8 mouse cellular contexts compared by ENCODE assay signal in the genomic region with DNA sequence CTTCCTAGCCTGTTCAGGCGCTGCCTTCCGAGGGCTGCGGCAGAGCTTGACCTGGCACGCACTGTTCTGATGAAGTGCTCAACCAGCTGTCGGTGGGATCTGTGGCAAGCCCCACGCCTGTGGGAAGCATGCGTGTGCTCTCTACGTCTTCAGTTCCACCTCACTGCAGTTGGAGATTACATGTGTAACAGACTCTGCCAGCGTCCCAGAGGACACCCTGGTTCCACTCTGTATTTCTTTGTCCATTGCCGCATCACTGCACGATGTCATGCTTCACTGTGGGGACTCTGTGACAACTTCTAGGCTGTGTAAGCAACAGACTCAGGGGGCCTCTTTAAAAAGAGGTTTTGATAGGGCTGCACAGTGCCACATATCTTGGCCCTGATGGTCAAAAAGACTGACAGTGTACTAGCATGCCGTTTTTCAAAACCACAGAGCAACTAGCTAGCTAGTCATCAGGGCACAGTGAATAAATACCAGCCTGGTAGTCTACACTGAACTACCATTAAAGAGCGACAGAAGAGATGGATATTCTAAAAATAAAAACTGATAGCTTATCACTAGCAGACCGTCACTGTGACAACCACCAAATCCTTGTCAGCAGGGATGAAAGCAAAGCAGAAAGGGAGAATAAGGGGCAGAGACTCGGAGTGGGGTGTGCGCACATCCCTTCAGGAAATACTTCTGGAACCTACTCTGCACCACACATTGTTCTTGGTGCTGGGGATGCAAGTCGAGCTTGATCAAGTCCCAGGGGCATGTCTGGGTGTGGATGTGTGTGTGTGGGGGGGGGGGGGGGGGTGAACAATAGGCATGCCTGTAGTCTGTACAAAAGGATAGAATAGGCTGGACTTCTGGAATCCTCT. TPM values are rescaled to one million over a fixed set of nuclear protein-coding genes. Genes with fewer than 3 reads are reported as not detected.
A peak's percentile ranks its signal among the peaks of the same experiment; 100 is the strongest.
DNase-seq lines count a peak whose midpoint lies in the region; ATAC-seq lines count a peak whose summit lies in the region.

No protein-coding gene starts in this region.

- 60% methylated on average over 17 of the region's 17 CpGs for WGBS in kidney, embryonic 15.5 days
- WGBS in forebrain, embryonic 10.5 days, result 80% methylated on average over 17 of the region's 17 CpGs
- WGBS in hindbrain, embryonic 16.5 days, result 36% methylated on average over 17 of the region's 17 CpGs
- 46% methylated on average over 17 of the region's 17 CpGs for WGBS in midbrain, embryonic 15.5 days

- no peak overlapping the region for H3K9ac ChIP-seq in kidney, embryonic 15.5 days
- H3K9ac ChIP-seq in hindbrain, embryonic 16.5 days (ENCODE audit: low read depth, low read length), result no peak overlapping the region
- no peak overlapping the region for H3K9ac ChIP-seq in midbrain, embryonic 15.5 days

- no peaks in the 10 kb centered on the region for H3K27me3 ChIP-seq in kidney, embryonic 15.5 days
- H3K27me3 ChIP-seq in forebrain, embryonic 10.5 days (ENCODE audit: poor library complexity, severe bottlenecking), result no peaks in the 10 kb centered on the region
- no peaks in the 10 kb centered on the region for H3K27me3 ChIP-seq in hindbrain, embryonic 16.5 days (replicated peaks; ENCODE audit: control insufficient read depth, insufficient read depth, low read length)
- no peaks in the 10 kb centered on the region for H3K27me3 ChIP-seq in midbrain, embryonic 15.5 days (replicated peaks)

- no peak overlapping the region for H3K4me3 ChIP-seq in kidney, embryonic 15.5 days (replicated peaks)
- H3K4me3 ChIP-seq in forebrain, embryonic 10.5 days, result no peak overlapping the region
- no peak overlapping the region for H3K4me3 ChIP-seq in hindbrain, embryonic 16.5 days (ENCODE audit: low read length)
- no peak overlapping the region for H3K4me3 ChIP-seq in midbrain, embryonic 15.5 days

- peak overlapping the region; percentile 43; the same call in 1 of the 2 replicates for H3K27ac ChIP-seq in kidney, embryonic 15.5 days
- H3K27ac ChIP-seq in forebrain, embryonic 10.5 days, result peak overlapping the region; percentile 31
- peak overlapping the region; percentile 9 for H3K27ac ChIP-seq in hindbrain, embryonic 16.5 days (ENCODE audit: low read depth, low read length)
- peak overlapping the region; percentile 49 for H3K27ac ChIP-seq in midbrain, embryonic 15.5 days

- peaks cover 30% of the 10 kb centered on the region for H3K4me1 ChIP-seq in kidney, embryonic 15.5 days
- peaks cover 31% of the 10 kb centered on the region for H3K4me1 ChIP-seq in forebrain, embryonic 10.5 days
- H3K4me1 ChIP-seq in hindbrain, embryonic 16.5 days (ENCODE audit: control insufficient read depth, insufficient read depth, low read depth, low read length), result peaks cover 15% of the 10 kb centered on the region
- peaks cover 20% of the 10 kb centered on the region for H3K4me1 ChIP-seq in midbrain, embryonic 15.5 days

- no peak for DNase-seq in kidney, postnatal 4 days
- no peak for DNase-seq in forebrain, embryonic 10.5 days (ENCODE audit: extremely low spot score, low spot score)
- no peak for DNase-seq in thymus, postnatal 4 days
- DNase-seq in adrenal gland, adult 18-20 months (ENCODE audit: low spot score in 2 of 2), result no peak

- H3K9me3 ChIP-seq in kidney, embryonic 15.5 days (replicated peaks), result no peaks in the 10 kb centered on the region
- no peaks in the 10 kb centered on the region for H3K9me3 ChIP-seq in forebrain, embryonic 10.5 days
- no peaks in the 10 kb centered on the region for H3K9me3 ChIP-seq in hindbrain, embryonic 16.5 days (ENCODE audit: control insufficient read depth, low read length)
- no peaks in the 10 kb centered on the region for H3K9me3 ChIP-seq in midbrain, embryonic 15.5 days

- ATAC-seq in kidney, embryonic 15.5 days (replicated peaks; ENCODE audit: low FRiP score), result peak; percentile 7; the same call in 1 of the 2 replicates
- ATAC-seq in hindbrain, embryonic 16.5 days, result peak; percentile 66
- peak; percentile 27 for ATAC-seq in midbrain, embryonic 15.5 days (replicated peaks)
- no peak for ATAC-seq in cerebellum, adult (ENCODE audit: insufficient number of reproducible peaks, low FRiP score, low TSS enrichment)

- peaks cover 29% of the 10 kb centered on the region for H3K36me3 ChIP-seq in kidney, embryonic 15.5 days
- H3K36me3 ChIP-seq in forebrain, embryonic 10.5 days (replicated peaks), result peaks cover 75% of the 10 kb centered on the region
- H3K36me3 ChIP-seq in hindbrain, embryonic 16.5 days (ENCODE audit: control insufficient read depth, insufficient read depth, low read length), result peaks cover 9% of the 10 kb centered on the region
- H3K36me3 ChIP-seq in midbrain, embryonic 15.5 days (replicated peaks), result peaks cover 10% of the 10 kb centered on the region

- H3K4me2 ChIP-seq in kidney, embryonic 15.5 days, result no peak overlapping the region
- no peak overlapping the region for H3K4me2 ChIP-seq in hindbrain, embryonic 16.5 days (ENCODE audit: low read length)
- H3K4me2 ChIP-seq in midbrain, embryonic 15.5 days, result no peak overlapping the region

RNA-seq across cellular contexts. Expression of gene Katnal1, which starts 20.7 kb away (rescaled TPM):
- 10.1 and 13.7 TPM in 2 replicates for polyA plus RNA-seq in kidney, embryonic 15.5 days (2015; fragmentation: Nextera tagmentation; extraction: Ambion mirVana)
- 19.8 and 22.9 TPM in 2 replicates for polyA plus RNA-seq in forebrain, embryonic 10.5 days (2016; fragmentation: Nextera tagmentation; extraction: Ambion mirVana)
- 37.0 and 41.3 TPM in 2 replicates for polyA plus RNA-seq in hindbrain, embryonic 16.5 days (2015; fragmentation: Nextera tagmentation; extraction: Ambion mirVana)
- polyA plus RNA-seq in midbrain, embryonic 15.5 days (2015; fragmentation: Nextera tagmentation; extraction: Ambion mirVana), result 33.4 and 42.7 TPM in 2 replicates
- total RNA-seq in adrenal gland, adult 18-20 months (2021), result 1 to 10 TPM; 5.8 to 8.3 TPM
